Mouse (Mus musculus) cerebellum, adult 9-11 months (tissue): ENCODE measurements at regions not wholly inside any gene's neighbourhood (a gene's known extent, or its start where the extent isn't known, plus 50 kb on each side); places are given as distances from the start of the nearest gene placed in this dataset.

ENCODE experiments used
- DNase-seq: peaks from one replicate; pipeline ENCODE4 v3.0.0; 2022

DNA sequence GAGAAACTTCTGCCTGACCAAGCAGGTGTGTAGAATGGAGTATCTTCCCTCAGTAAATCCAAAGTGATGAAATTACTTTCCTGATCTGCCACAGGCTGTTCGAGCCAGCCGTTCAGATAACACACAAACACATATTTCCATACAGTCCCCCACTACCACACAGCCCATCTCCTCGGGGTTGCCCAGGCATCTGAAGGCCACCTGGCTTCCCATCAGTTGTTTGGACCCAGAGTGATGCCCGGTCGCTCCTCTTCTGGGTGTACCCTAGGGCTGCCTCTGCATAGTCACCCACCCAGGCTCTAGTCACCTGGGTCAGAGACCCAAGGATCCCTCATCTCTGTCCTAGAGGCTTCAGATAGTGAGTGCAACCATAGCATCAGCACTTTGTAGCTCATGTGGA is 107.9 kb downstream of the CK137956 start:
- no peak for DNase-seq

DNA sequence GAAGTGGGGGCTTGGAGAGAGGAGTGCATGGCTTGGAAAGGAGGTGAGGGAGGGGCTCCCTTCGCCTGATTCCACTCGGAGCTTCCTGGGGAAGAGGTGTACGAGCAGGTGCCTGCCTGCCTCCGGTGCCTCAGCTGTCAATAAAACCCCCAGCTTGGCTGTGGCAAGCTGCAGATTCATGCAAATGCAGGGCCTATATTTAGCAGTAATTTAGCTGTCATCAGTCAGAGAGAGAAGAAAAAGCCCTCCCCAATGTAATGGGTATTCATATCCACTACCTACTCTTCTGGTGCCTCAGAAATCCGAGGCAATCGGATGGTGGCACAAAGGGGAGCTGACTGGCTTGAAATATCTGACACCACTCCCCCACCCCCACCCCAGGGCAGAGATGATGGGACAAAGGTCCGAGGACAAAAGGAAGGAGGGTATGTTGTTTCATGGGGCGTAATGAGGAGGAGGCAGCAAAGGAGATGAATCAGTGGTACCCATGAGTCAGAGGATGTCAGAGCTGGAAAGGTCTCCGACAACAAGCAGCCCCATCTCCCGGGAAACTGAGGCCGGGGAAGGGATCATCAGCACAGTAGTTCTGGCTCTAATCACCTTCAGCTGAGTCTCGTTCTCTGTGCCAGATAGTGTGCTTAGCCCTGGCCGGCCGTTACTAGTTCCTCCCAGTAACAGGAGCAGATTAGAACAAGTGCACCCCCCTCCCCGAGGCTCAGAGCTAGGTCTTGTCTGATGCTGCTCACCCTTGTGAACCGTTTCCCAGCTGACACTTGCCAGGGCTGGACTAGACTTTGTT is 109.2 kb downstream of the CK137956 start:
- DNase-seq = no peak

DNA sequence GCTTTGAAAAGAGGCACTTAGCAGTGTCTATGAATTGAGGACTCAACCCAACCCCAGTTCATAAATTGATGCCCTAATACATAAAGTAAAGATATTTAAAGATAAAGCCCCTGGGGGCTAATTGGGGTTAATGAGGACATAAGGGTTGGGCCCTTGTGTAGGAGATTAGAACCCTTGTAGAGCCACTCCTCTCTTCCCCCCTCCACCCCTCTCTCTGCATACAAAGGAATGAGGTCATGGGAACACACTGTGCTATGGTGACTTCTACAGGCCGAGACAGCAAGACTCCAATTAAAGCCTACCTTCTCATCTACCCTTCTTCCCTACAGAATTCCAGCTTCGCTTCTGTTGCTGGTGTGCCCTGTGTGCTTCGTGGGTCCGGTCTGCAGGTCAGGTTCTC is 110.5 kb downstream of the CK137956 start:
- no peak for DNase-seq

GRCm38 (mm10) chr4:127859505-127859904 is 111.2 kb downstream of the CK137956 start:
- no peak for DNase-seq

GRCm38 (mm10) chr4:127858566-127858965 is 112.2 kb downstream of the CK137956 start:
- no peak for DNase-seq

GRCm38 (mm10) chr4:127855836-127856235 is 114.9 kb downstream of the CK137956 start:
- no peak for DNase-seq

DNA sequence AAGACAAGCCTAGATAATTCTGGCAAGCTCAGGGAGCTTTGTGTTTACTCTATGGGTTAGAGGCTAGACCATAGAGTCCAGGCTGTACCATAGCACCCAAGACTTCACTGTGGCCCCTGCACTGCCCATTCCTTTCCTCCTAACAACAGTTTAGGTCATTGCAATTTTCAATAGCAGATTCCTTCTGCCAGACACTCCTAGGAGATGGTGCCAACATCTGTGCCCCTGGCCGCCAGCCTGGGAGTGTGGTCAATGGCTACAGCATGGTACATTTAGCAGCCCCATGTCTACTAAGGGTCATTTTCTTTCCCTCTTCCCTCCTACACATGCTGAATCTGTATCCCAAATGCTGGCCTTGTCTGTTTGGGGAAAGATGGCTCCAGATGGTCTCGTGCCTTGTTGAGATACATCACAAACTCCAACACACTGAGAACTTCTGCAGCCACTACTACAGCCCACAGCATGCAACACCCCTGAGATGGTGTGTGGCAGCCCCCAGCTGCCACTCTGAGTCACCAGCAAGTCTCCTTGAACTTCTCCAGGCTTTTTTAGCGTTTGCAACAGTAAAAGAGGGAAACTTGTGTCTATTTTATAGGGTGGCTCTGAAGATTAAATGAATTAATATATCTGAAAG is 115.9 kb downstream of the CK137956 start:
- no peak for DNase-seq

DNA sequence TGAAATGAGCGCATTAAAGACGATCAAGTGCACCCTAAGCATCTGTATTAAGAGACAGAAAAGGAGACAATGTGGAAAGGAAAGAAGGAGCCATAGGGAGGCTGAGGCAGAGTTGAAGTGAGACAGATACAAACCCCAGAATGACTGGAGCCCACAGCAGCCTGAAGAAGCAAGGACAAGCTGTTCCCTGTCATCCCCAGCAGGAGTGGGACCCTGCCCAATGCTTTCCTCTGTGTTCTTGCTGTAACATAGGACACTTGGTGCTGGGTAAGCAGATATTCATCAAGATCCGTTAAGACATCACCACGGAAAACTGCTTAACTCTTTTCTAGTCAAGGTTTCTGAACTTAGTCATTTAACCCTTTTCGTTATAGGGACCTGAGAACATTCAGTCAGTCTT is 121.4 kb downstream of the CK137956 start:
- DNase-seq = no peak

DNA sequence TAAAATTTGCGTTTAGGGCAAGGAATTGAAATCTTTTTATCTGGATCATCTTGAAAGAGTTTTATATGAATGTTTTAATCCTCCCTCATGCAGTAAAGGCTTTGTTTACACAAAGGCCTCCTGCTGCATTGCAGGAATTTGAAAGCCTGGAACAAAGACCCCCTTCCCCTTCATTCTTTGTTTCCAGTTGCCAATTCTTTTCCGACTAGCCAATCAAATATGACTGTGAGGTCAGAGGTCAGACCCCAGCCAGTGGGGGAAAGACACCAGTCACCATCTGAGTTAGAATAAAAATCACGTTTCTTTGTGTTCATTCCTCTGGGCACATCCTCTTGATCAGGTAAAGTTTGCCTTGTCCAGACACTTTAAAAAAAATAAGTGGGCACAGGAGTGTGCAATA is 124.4 kb downstream of the CK137956 start:
- no peak for DNase-seq

DNA sequence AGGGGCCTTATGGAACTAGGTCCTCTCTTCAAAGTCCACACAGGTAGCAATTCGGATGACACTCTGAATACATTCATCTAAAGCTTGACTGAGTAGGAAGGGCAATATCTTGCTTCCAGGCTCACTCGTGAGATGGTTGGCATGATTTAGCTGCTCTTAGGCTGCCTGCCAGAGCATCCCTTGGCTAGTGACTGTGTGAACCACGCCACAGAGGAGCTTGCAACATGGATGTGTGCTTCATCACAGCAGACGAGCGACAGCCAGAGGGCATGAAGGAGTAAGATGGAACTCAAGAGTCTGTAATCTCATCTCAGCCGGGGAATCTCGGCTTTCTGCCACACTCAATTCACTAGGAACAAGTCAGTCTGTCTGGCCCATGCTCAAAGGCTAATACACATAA is 127.3 kb downstream of the CK137956 start:
- DNase-seq = no peak

DNA sequence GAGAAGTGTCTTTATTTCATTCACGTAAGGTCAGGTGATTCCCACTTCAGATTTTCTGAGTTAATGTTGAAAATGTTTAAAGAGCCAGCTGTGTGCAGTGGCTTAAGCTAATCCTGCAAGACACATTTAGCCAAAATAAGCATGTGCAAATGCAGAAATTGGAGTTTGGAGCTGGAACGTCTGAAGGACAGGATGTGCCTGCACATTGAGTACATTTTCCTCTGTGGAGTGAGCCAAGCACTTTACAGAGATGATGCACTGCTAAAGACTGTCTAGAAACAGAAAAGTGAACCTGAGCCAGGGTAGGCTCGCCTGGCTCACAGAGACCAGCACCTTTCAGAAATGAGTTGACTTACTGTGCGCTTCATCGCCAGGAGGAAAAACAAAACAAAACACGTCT is 137.1 kb downstream of the CK137956 start:
- no peak for DNase-seq

GRCm38 (mm10) chr4:127826988-127827387 is 143.8 kb downstream of the CK137956 start:
- no peak for DNase-seq

DNA sequence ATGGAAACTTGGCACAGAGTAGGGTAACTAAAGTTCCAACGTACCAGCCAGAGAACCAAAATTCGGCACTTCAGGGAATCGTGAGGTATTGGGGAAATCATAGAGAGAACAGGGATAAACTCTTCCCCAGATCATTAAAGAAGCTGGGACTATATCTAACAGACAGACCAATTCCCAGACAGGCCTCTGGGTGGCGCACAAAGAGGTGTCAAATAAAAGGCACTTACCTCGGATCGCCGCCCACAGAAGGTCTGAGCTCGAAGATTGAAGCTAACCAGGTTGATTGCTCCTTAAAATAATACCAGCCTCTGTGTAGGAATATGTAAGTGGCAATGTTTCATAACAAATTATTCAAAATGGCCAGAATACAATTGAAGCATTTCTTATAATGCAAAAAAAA is 151.2 kb downstream of the CK137956 start:
- no peak for DNase-seq

- DNase-seq = no peak
Observed at GRCm38 (mm10) chr4:127819009-127819408, 151.7 kb downstream of the CK137956 start.

- DNase-seq = no peak
Observed at GRCm38 (mm10) chr4:127814631-127815030, 156.1 kb downstream of the CK137956 start.

GRCm38 (mm10) chr4:127812047-127812545 is 158.7 kb downstream of the CK137956 start:
- no peak for DNase-seq

GRCm38 (mm10) chr4:127810899-127811510 is 159.7 kb downstream of the CK137956 start:
- DNase-seq = no peak

DNA sequence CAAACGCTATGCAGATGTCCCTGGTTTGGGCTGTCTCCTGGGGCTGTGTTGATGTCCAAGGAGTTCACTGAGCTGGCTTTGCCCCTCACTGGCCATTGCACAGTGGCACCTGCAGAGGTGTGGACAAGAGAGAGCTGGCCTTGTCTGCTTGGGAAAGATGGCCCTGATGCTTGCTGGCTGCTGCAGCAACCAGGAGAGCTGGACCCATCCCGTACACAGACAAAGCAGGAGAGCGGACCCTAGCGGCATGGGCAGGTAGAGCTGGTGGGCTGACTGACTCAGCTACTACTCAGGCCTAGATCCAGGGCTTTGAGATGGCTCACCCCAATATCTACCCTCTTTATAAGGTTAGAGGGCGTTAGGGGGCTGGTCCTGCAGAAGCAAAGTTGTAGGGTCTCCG is 161.7 kb downstream of the CK137956 start:
- no peak for DNase-seq

DNA sequence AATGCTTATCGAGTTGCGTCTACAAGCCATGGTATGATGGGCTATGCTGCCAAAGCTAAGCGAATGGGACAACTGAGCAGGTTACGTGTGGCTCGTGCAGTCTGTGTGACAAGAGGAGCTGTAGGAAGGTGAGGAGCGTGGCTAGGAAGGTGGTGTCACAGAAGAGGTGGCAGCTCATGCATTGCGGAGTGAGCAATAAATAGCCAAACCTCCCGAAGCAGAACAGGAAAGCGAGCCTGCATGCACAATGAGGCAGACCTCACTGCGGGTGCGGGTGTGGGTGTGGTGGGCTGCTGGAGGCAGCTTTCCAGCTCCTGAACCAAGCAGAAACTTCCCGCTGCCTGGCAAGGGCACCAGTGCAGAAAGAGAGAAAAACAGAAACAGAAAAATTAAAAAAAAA is 181.5 kb downstream of the CK137956 start:
- DNase-seq = no peak

DNA sequence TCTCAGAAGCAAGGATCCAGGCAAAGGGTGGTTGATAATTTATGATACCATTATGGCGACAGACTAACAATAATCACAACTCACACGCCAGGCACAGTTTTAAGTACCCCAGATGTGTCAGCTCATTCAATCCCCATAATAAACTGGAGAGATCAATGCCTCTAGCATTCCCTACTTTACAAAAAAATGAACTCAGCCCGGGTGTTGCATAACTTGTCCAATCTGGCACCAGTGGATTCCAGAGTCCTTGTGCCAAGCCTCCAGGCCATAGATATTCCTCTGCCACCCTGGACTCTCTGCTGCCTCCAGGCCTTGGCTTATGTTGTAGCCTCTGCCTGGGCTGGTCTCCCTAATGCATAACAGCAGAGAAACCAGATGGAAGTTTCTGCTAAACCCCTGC is 185.0 kb downstream of the CK137956 start:
- peak; percentile 6 for DNase-seq

DNA sequence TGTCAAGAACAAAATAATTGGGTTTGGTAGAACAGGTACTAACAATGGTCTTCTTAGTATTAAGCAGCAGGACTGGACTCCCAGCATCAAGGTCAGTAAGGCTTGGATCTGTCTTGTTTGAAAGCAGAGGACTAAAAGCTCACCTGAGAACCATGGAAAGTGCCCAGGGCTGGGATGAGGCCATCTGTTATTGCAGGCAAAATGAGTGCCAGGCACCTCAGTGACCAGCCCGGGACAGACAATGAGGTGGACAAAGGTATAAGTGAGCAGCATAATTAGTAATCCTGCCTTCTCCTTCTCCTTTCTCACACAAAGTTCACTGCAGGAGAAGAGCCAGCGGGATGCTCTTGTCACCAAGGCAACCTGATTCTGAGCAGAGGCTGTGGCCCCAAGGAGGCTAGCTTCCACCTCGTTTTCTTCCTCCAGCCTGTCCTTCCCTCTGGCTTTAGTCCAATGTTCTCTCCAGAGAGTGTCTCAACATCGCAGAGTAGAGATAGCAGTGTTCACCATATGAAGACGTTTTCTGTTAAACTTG is 198.7 kb downstream of the CK137956 start:
- DNase-seq = peak; percentile 6

- no peak for DNase-seq
Observed at GRCm38 (mm10) chr4:127763736-127764135, 207.0 kb downstream of the CK137956 start.

DNA sequence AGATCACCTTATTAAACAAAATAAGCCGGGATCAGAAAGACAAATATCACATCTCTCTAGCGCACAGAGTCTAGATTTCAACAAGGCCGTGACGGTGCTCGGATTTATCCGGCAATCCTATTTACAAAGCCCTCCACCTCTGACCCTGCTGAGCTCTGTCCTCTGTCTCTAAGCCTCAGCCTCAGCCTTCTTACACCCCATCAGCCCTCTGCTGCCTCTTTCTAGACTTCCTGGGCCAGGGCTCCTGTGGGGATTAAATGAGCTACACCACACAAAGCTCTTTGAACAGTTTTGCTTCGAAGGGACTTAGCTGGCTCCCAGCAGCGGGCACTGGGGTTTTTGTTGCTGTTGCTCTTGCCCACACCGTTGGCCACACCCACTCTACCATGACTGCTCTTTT is 211.8 kb downstream of the CK137956 start:
- DNase-seq = no peak

GRCm38 (mm10) chr4:127756238-127756637 is 214.5 kb downstream of the CK137956 start:
- DNase-seq = no peak
